Mouse (Mus musculus) left cerebral cortex, adult 9 months (tissue): ENCODE measurements at regions not wholly inside any gene's neighbourhood (a gene's known extent, or its start where the extent isn't known, plus 50 kb on each side); places are given as distances from the start of the nearest gene placed in this dataset.
"Not testable (repeated sequence)": the region's sequence is repeated elsewhere in the genome, so short reads cannot be mapped to it uniquely, and the experiment has no call there.

Experiments
- DNase-seq, 2 experiments: peaks; one replicate each; pipeline ENCODE4 v3.0.0; 2022; ENCODE audit warnings: low spot score in 2 of 2

- no peak for DNase-seq
Observed at GRCm38 (mm10) chr1:98665584-98665983, 244.7 kb downstream of the Slco6d1 start.

DNA sequence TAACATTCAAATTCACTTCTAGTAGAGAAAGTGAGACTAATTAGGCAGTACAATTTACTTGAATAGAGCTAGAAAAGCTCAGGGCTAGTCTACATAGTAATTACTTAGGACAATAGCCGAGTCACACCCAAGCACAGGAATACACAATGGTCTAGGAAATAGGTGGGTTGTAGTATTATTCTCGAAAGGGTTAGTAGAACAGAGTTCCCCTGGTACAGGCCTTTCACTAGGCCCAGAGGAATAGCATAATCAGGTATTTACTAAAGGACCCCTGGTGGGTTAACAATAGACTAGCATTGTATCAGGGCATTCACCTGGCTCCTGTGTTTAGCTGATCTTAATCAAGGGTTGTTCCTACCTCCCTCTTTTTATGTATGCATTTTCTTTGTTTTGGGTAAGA, 246.5 kb downstream of the Slco6d1 start:
- DNase-seq = not testable (repeated sequence)

GRCm38 (mm10) chr1:98667887-98668286, 247.0 kb downstream of the Slco6d1 start:
- DNase-seq = no peak

DNA sequence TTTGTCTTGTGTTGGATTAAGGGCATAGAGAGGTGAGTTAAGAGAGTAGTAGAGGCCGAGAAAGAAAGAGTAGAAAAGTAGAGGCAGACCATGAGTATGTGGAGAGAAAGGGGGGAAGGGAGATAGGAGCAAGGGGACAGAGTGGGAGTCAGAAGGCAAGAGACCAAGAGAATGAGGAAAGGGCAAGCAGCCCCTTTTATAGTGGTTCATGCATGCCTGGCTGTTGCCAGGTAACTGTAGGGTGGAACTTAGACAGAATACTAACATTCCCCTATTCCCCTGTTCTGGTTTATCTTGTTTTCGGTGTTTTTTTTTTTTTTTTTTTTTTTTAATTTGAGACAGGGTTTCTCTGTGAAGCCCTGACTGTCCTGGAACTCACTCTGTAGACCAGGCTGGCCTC, 247.7 kb downstream of the Slco6d1 start:
- DNase-seq = no peak

DNA sequence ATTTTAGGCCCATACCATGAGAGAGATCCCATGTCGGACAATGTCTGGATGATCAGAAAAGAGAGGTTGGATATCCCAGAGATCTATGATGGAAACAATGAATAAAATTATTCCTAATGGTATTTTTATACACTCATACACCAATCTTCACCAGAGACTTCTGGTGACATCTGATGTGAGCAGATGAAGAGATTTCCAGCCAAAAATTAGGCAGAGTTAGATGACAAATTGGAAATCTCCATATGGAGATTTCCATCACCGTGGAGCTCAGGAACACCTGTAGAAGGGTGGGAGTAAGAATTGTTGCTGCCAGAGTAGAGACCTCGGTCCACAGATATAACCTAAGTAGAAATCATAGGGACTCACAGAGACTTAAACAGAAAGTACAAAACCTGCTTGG, 257.8 kb downstream of the Slco6d1 start:
- DNase-seq = no peak

DNA sequence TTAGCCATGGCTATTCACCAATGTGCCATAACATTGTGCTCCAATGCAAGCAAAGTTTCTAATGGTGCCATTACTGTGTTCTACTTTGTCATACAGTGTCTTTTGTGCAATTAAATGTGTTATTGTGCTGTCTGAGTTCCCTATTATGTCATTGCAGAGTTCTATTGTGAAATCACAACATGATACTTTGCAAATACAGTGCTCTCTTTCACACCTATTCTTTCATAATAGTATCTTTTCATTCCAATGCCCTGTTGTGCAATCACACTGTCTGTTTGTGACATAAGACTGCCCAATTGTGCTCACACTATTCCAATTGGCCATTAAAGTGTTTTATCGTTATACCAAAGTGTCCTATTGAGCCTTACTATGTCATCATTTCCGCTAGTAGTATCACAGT, 292.9 kb downstream of the Slco6d1 start:
- DNase-seq = no peak

DNA sequence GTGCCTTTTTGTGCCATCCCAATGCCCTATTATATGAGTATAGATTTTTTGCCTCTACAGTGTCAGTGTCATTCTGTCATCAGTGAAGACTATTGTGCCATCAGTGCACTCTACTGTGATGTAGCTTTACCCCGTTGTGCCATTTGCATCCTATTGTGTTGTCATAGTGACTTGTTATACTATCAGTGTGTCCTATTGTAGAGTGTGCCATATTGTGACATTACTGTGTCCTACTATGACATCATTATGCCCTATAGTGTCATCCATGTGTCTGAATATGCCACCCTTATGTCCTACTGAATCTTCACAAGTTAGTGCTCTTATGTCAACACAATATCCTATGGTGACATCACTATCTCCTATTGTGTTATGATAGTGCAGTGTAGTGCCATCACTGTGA, 293.4 kb downstream of the Slco6d1 start:
- DNase-seq = no peak

GRCm38 (mm10) chr1:98720595-98720994, 299.7 kb downstream of the Slco6d1 start:
- DNase-seq = no peak

DNA sequence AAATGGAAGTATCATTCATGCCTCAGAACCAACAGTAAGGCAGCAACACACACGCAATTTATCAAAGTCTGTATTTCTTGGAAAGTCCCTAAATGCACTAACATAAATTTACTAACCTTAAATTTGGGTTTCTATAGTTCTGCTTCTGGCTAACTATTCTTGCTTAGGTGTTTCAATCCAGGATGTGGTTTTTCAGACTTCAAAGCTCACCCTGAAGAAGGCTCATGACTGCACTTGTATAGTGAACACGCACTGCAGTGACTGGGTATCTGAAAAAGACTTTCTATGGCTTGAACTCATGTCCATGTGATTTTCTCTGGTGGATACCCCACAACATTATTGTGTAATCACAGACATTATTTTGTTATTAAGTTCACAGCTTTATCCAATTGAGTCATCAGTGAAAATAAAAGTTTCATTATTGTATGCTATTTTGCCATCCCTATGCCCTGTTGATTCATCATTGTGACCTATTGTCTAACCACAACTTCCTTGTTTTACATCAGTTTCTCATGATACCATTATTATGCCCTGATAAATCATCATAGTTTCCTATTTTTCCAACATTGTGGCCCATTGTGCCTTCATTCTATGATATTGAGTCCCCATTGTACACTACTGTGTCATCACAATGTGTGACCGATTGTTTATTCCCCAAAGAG, 306.6 kb downstream of the Slco6d1 start:
- no peak for DNase-seq

- DNase-seq = peak in 1 of 2 experiments; percentile 33
Observed at GRCm38 (mm10) chr1:98748886-98749285, 328.0 kb downstream of the Slco6d1 start.

DNA sequence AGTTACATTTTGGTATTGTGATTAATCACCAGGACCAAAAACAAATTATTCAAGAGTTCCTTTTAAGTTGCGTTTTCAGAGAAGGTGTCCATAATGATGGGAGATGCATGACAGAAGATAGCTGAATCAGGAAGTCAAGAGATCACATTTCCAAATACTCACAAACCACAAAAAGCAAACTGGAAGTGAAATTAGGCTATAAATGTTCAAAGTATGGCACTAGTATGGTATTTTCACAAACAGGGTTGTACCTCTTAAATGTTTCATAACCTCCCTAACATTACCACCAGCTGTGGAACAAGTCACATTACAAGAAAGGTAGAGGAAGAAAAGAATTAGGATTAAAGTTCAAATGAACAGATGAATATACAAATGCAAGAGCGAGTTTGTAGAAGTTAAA, 367.6 kb downstream of the Slco6d1 start:
- DNase-seq = no peak

DNA sequence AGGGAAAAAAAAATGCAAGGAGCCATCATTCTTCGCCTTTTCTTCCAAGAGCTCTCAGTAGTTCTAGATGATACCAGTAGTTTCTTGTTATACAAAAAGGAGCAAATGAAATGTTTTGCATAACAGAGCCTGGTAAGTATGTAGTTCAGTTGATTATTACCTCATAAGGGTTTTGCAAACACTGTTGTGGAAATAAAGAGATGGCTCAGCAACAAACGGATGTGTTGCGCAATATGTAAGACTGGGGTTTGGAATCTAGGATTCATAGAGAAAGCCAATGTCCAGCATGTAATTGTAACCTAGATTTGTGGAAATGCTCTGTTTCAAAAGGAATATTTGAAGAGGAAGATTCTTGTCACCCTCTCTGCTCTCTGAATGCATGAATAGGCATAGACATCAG, 372.4 kb downstream of the Slco6d1 start:
- DNase-seq = no peak

GRCm38 (mm10) chr1:98812543-98812942, 391.6 kb downstream of the Slco6d1 start:
- no peak for DNase-seq

DNA sequence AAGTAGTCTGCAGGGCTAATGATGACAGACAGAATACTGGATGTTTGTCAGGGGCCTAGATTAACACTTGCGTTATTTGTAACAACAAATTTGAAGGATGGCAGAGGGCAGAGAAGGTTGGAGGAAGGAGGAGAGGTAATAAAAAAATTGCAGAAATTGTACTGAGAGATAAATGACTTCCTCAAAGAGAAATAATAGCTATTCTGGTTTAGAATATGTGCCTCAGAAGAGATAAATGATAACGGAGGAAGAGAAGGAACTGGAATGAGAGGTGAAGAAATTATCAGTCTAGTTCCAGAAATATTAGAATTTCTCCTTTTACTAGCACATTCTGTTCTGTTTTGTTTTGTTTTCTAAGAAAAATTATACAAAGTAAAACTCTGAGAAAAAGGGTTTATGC, 393.1 kb downstream of the Slco6d1 start:
- no peak for DNase-seq

GRCm38 (mm10) chr1:98818076-98818475, 397.2 kb downstream of the Slco6d1 start:
- DNase-seq = no peak

GRCm38 (mm10) chr1:98860236-98860635, 439.3 kb downstream of the Slco6d1 start:
- DNase-seq = no peak

- DNase-seq = no peak
Observed at GRCm38 (mm10) chr1:98906260-98906659, 485.3 kb downstream of the Slco6d1 start.

- no peak for DNase-seq
Observed at GRCm38 (mm10) chr1:98923043-98923442, 502.1 kb downstream of the Slco6d1 start.

- peak; percentile 42 to 86 for DNase-seq
Observed at GRCm38 (mm10) chr1:98924933-98925332, 504.0 kb downstream of the Slco6d1 start.

GRCm38 (mm10) chr1:98930926-98931325, 510.0 kb downstream of the Slco6d1 start:
- no peak for DNase-seq

DNA sequence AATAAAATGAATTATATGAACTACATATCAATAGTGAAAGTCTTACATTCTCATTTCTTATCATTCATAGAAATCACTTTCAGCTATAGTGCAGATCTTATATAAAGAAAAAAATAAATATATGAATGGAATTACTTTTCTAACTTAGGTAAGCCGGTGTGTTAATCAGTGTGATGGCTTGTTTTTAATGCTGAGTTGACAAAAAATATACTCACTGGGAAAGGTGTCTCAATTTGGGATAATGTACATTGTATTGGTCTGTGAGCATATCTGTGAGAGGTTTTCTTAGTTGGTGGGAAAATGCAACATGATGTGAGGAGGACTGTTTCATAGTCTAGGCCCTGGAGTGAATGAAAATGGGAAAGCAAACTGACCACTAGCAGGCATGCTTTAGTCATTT, 511.3 kb downstream of the Slco6d1 start:
- DNase-seq = no peak

- no peak for DNase-seq
Observed at GRCm38 (mm10) chr1:98977686-98978085, 556.8 kb downstream of the Slco6d1 start.
